27 mouse cellular contexts compared by ENCODE assay signal in the genomic region with DNA sequence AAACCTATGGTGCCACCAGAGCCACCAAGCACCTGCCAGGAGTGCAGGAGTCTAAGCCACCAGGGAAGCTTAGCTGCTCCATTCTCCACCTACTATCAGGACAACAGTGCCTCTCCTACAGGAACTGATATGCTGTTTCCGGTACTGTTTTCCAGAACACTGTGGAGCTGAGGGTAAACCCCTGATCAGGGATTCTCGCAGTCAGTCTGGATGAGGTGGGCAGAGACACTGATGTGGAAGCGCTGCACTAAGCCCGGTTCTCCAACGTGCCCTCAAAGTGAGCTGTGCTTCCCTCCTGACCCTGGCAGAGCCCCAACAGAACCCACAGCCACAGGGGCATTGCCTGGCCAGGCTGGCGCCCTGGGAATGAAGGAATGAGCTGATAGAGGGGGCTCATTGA. TPM values are rescaled to one million over a fixed set of nuclear protein-coding genes. Genes with fewer than 3 reads are reported as not detected.
"Had no signal": no experiment of that assay in that cellular context is flagged by ENCODE, and none has a peak within 500 bp of the region (broad histone marks: within the 10 kb centered on the region; RNA-seq: fewer than 3 reads in every experiment).

No protein-coding gene starts in this region.

- H3K27ac ChIP-seq: heart, adult 2 months; hindbrain, embryonic 13.5 days; hindbrain, embryonic 15.5 days; hindbrain, postnatal 0 days; kidney, embryonic 15.5 days; kidney, postnatal 0 days; limb, embryonic 13.5 days; limb, embryonic 15.5 days; liver, embryonic 12.5 days; liver, embryonic 14.5 days had no signal

- H3K4me2 ChIP-seq: heart, embryonic 11.5 days; hindbrain, embryonic 13.5 days; hindbrain, embryonic 15.5 days; kidney, embryonic 15.5 days; limb, embryonic 13.5 days; limb, embryonic 15.5 days; liver, embryonic 12.5 days had no signal

- DNase-seq: forebrain, postnatal 0 days; gastrocnemius, postnatal 14 days; gastrocnemius, postnatal 36 days; heart, adult 2 months; heart, postnatal 10 days; kidney, adult 11 months; kidney, adult 2 months; kidney, adult 9 months; kidney, postnatal 14 days; kidney, postnatal 36 days; layer of hippocampus, adult 9-11 months; layer of hippocampus, postnatal 36 days; left cerebral cortex, postnatal 4 days had no signal

- H3K4me1 ChIP-seq: limb, embryonic 13.5 days had no signal

- ATAC-seq: forebrain, postnatal 0 days; hindbrain, postnatal 0 days; liver, embryonic 12.5 days had no signal

- H3K4me3 ChIP-seq: heart, adult 2 months; hindbrain, embryonic 13.5 days; hindbrain, embryonic 15.5 days; kidney, embryonic 15.5 days; limb, embryonic 13.5 days; limb, embryonic 15.5 days; liver, embryonic 12.5 days had no signal

- H3K27me3 ChIP-seq: hindbrain, embryonic 13.5 days; hindbrain, embryonic 15.5 days; kidney, embryonic 15.5 days; limb, embryonic 13.5 days; limb, embryonic 15.5 days; liver, embryonic 12.5 days had no signal

- H3K9ac ChIP-seq: forebrain, postnatal 0 days; hindbrain, embryonic 13.5 days; hindbrain, embryonic 15.5 days; kidney, embryonic 15.5 days; limb, embryonic 13.5 days; limb, embryonic 15.5 days; liver, embryonic 12.5 days; liver, embryonic 14.5 days had no signal

- H3K9me3 ChIP-seq: hindbrain, embryonic 13.5 days; hindbrain, embryonic 15.5 days; kidney, embryonic 15.5 days; limb, embryonic 13.5 days; limb, embryonic 15.5 days; liver, embryonic 12.5 days had no signal

RNA-seq across cellular contexts. Expression of a gene that starts 43.0 kb away (rescaled TPM):
- total RNA-seq: forebrain, postnatal 0 days; hematopoietic stem cell, adult 5-6 weeks; liver, adult 2 months had no signal
- polyA plus RNA-seq: heart, embryonic 11.5 days; hindbrain, embryonic 11.5 days; hindbrain, embryonic 13.5 days; intestine, embryonic 14.5 days; kidney, postnatal 0 days had no signal
